Mouse (Mus musculus): ENCODE results near the gene Btbd1. TPM values are rescaled to one million over a fixed set of nuclear protein-coding genes. Genes with fewer than 3 reads are reported as not detected.

Btbd1 gene
- polyA plus RNA-seq, 1 experiment = 66.6 TPM

DNA sequence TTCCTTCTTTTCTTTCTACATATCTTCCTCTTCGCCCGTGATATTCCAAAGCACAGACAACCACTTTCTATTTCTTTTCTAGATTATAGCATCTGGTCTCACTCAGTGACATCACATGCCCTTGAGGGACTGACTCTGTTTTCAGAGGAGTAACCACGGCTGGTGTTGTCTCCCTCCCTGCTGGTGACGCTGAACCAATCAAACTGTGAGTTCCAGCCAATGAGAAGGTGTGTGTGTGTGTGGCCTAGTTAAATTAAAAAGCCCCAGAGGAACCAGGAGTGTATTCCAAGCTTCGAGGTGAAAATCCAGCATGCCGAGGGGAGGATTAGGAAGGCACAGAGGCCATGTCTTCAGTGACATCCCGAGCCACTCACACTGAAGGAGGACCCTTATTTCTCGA lies 17.8 kb upstream of the Btbd1 start:
- H3K79me2 ChIP-seq (ENCODE audit: control insufficient read depth, insufficient read depth) = no peaks in the 10 kb centered on the region
- TF ChIP-seq REST (IDR thresholded peaks at IDR 0.05; ENCODE audit: insufficient read depth, insufficient read length) = no peak
- no peak for TF ChIP-seq E2F4 (IDR thresholded peaks at IDR 0.05; ENCODE audit: insufficient read depth)
- TF ChIP-seq CEBPB (IDR thresholded peaks at IDR 0.05; ENCODE audit: insufficient read depth, poor library complexity, severe bottlenecking) = no peak
- no peak for TF ChIP-seq MYOG (IDR thresholded peaks at IDR 0.05; ENCODE audit: control insufficient read depth in 1 of 3, insufficient read depth in 1 of 3, insufficient read length in 2 of 3, low read depth in 2 of 3)
- no peak for TF ChIP-seq USF1 (IDR thresholded peaks at IDR 0.05; ENCODE audit: low read depth)
- no peak for TF ChIP-seq TCF12 (IDR thresholded peaks at IDR 0.05; ENCODE audit: insufficient read depth, poor library complexity, severe bottlenecking)
- no peak for TF ChIP-seq MYOD1 (IDR thresholded peaks at IDR 0.05; ENCODE audit: control insufficient read depth in 1 of 3, insufficient read length in 2 of 3, low read depth in 2 of 3)
- no peak overlapping the region for H3ac ChIP-seq (ENCODE audit: control insufficient read depth, insufficient read length)
- H3K27me3 ChIP-seq (ENCODE audit: control insufficient read depth, insufficient read depth, insufficient read length) = peaks cover 7% of the 10 kb centered on the region
- H3K4me2 ChIP-seq (ENCODE audit: low read depth) = no peak overlapping the region
- H3K36me3 ChIP-seq (ENCODE audit: control insufficient read depth, insufficient read depth) = no peaks in the 10 kb centered on the region
- no peak overlapping the region for H3K4me3 ChIP-seq

- Histone ChIP-seq H3K4me3 (no peak overlapping the region), H3K27me3 (ENCODE audit: control insufficient read depth, insufficient read depth, insufficient read length) (peaks cover 7% of the 10 kb centered on the region), H3ac (ENCODE audit: control insufficient read depth, insufficient read length) (no peak overlapping the region), H3K36me3 (ENCODE audit: control insufficient read depth, insufficient read depth) (no peaks in the 10 kb centered on the region), H3K4me2 (ENCODE audit: low read depth) (no peak overlapping the region), H3K79me2 (ENCODE audit: control insufficient read depth, insufficient read depth) (no peaks in the 10 kb centered on the region)
- TF ChIP-seq USF1 (IDR thresholded peaks at IDR 0.05; ENCODE audit: low read depth) (no peak), TCF12 (IDR thresholded peaks at IDR 0.05; ENCODE audit: insufficient read depth, poor library complexity, severe bottlenecking) (no peak), TCF3 (IDR thresholded peaks at IDR 0.05; ENCODE audit: insufficient read length, low read depth) (no peak), MAX (IDR thresholded peaks at IDR 0.05; ENCODE audit: low read depth) (no peak), POLR2AphosphoS2 (IDR thresholded peaks at IDR 0.05; ENCODE audit: insufficient read length, low read depth) (no peak), REST (IDR thresholded peaks at IDR 0.05; ENCODE audit: insufficient read depth, insufficient read length) (no peak), CEBPB (IDR thresholded peaks at IDR 0.05; ENCODE audit: insufficient read depth, poor library complexity, severe bottlenecking) (no peak), SRF (IDR thresholded peaks at IDR 0.05; ENCODE audit: control insufficient read depth, insufficient read length, low read depth) (no peak), E2F4 (IDR thresholded peaks at IDR 0.05; ENCODE audit: insufficient read depth) (no peak), MYOD1 (IDR thresholded peaks at IDR 0.05; ENCODE audit: control insufficient read depth in 1 of 3, insufficient read length in 2 of 3, low read depth in 2 of 3) (no peak)
Observed at GRCm38 (mm10) chr7:81846008-81846407, 16.8 kb upstream of the Btbd1 start.

- Histone ChIP-seq H3K36me3 (ENCODE audit: control insufficient read depth, insufficient read depth) (no peaks in the 10 kb centered on the region), H3K79me2 (ENCODE audit: control insufficient read depth, insufficient read depth) (no peaks in the 10 kb centered on the region), H3ac (ENCODE audit: control insufficient read depth, insufficient read length) (no peak overlapping the region), H3K4me3 (no peak overlapping the region), H3K27me3 (ENCODE audit: control insufficient read depth, insufficient read depth, insufficient read length) (peaks cover 7% of the 10 kb centered on the region), H3K4me2 (ENCODE audit: low read depth) (peak overlapping the region; percentile 42)
- no peak for TF ChIP-seq TCF12 (IDR thresholded peaks at IDR 0.05; ENCODE audit: insufficient read depth, poor library complexity, severe bottlenecking)
- no peak for TF ChIP-seq SRF (IDR thresholded peaks at IDR 0.05; ENCODE audit: control insufficient read depth, insufficient read length, low read depth)
- no peak for TF ChIP-seq POLR2A (IDR thresholded peaks at IDR 0.05; ENCODE audit: insufficient read length, low read depth)
- no peak for TF ChIP-seq E2F4 (IDR thresholded peaks at IDR 0.05; ENCODE audit: insufficient read depth)
- TF ChIP-seq MYOG (IDR thresholded peaks at IDR 0.05; ENCODE audit: control insufficient read depth in 1 of 3, insufficient read depth in 1 of 3, insufficient read length in 2 of 3, low read depth in 2 of 3) = no peak
- TF ChIP-seq MAX (IDR thresholded peaks at IDR 0.05; ENCODE audit: low read depth) = no peak
- no peak for TF ChIP-seq REST (IDR thresholded peaks at IDR 0.05; ENCODE audit: insufficient read depth, insufficient read length)
- no peak for TF ChIP-seq TCF3 (IDR thresholded peaks at IDR 0.05; ENCODE audit: insufficient read length, low read depth)
- no peak for TF ChIP-seq USF1 (IDR thresholded peaks at IDR 0.05; ENCODE audit: low read depth)
- TF ChIP-seq CEBPB (IDR thresholded peaks at IDR 0.05; ENCODE audit: insufficient read depth, poor library complexity, severe bottlenecking) = no peak
- TF ChIP-seq POLR2AphosphoS2 (IDR thresholded peaks at IDR 0.05; ENCODE audit: insufficient read length, low read depth) = no peak
- TF ChIP-seq MYOD1 (IDR thresholded peaks at IDR 0.05; ENCODE audit: control insufficient read depth in 1 of 3, insufficient read length in 2 of 3, low read depth in 2 of 3) = no peak
Observed at GRCm38 (mm10) chr7:81845313-81845712, 16.1 kb upstream of the Btbd1 start.

DNA sequence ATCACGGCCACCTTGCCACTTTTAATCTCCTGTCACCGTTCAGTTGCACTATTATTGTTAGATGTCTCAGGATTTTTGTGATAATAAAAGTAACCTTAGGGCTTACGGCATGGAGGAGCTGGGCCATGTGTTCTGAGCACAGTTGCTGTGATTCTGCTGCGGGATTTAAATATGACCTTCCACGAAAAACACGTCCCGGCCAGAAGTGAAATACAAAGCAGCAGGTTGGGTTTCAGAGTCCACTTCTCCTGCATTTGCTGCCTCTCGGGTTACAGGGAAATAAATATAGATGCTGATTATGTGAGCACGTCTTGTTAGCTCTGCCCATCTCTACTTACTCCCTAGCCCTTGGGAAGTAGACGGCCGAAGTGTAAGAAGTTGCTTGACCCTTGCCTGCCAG lies 15.6 kb upstream of the Btbd1 start:
- Histone ChIP-seq H3K36me3 (ENCODE audit: control insufficient read depth, insufficient read depth) (no peaks in the 10 kb centered on the region), H3K4me2 (ENCODE audit: low read depth) (peak overlapping the region; percentile 42), H3ac (ENCODE audit: control insufficient read depth, insufficient read length) (no peak overlapping the region), H3K27me3 (ENCODE audit: control insufficient read depth, insufficient read depth, insufficient read length) (peaks cover 7% of the 10 kb centered on the region), H3K79me2 (ENCODE audit: control insufficient read depth, insufficient read depth) (no peaks in the 10 kb centered on the region), H3K4me3 (no peak overlapping the region)
- TF ChIP-seq POLR2AphosphoS2 (IDR thresholded peaks at IDR 0.05; ENCODE audit: insufficient read length, low read depth) (no peak), MYOG (IDR thresholded peaks at IDR 0.05; ENCODE audit: control insufficient read depth in 1 of 3, insufficient read depth in 1 of 3, insufficient read length in 2 of 3, low read depth in 2 of 3) (no peak), TCF3 (IDR thresholded peaks at IDR 0.05; ENCODE audit: insufficient read length, low read depth) (no peak), MAX (IDR thresholded peaks at IDR 0.05; ENCODE audit: low read depth) (no peak)

DNA sequence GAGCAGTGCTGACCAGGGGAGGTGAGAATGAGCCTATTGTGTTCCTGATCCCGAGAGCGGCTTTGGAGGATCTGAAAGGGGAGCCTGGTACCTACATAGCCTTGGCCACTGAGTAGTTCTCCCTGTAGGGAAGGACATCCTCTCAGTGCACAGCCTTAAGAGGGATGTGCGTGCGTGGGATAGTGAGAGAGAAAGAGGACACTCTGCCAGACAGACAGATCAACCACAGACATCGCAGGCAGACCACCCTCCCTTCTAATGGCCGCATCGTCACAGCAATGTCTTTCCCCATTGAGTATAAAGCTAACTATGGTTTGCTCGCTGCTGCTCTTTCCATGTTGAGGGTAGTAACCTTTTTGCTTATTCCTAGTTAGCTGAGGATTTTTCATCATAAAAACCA lies 14.7 kb upstream of the Btbd1 start:
- peaks cover 7% of the 10 kb centered on the region for H3K27me3 ChIP-seq (ENCODE audit: control insufficient read depth, insufficient read depth, insufficient read length)
- H3K36me3 ChIP-seq (ENCODE audit: control insufficient read depth, insufficient read depth) = no peaks in the 10 kb centered on the region
- H3K4me2 ChIP-seq (ENCODE audit: low read depth) = no peak overlapping the region
- H3ac ChIP-seq (ENCODE audit: control insufficient read depth, insufficient read length) = no peak overlapping the region
- no peak for TF ChIP-seq TCF12 (IDR thresholded peaks at IDR 0.05; ENCODE audit: insufficient read depth, poor library complexity, severe bottlenecking)
- TF ChIP-seq MYOG (IDR thresholded peaks at IDR 0.05; ENCODE audit: control insufficient read depth in 1 of 3, insufficient read depth in 1 of 3, insufficient read length in 2 of 3, low read depth in 2 of 3) = no peak
- no peak for TF ChIP-seq TCF3 (IDR thresholded peaks at IDR 0.05; ENCODE audit: insufficient read length, low read depth)
- TF ChIP-seq USF1 (IDR thresholded peaks at IDR 0.05; ENCODE audit: low read depth) = no peak
- no peak overlapping the region for H3K4me3 ChIP-seq
- no peaks in the 10 kb centered on the region for H3K79me2 ChIP-seq (ENCODE audit: control insufficient read depth, insufficient read depth)

Measured in myocyte (in vitro differentiated cells).